Mouse (Mus musculus) MEL (cell line): ENCODE results near the gene Trpv3. TPM values are rescaled to one million over a fixed set of nuclear protein-coding genes. Genes with fewer than 3 reads are reported as not detected.

Source experiments
- DNase-seq: peaks from one replicate; pipeline ENCODE4 v3.0.0; 2011; ENCODE audit warnings: low read depth, low spot score
- H3K27ac ChIP-seq: 2 replicates; pipeline ENCODE4 v1.5.1; 2012; ENCODE audit warnings: low read depth, mild to moderate bottlenecking, control low read depth, low read length, moderate library complexity; ENCODE audit not compliant: control insufficient read depth
- H3K27me3 ChIP-seq, 2 experiments: fragments of 150-350 bp in 1 of 2; sonication (generic) in 1 of 2; 2 replicates each; pipeline ENCODE4 v1.6.1; 2012; ENCODE audit warnings: low read length in 2 of 2, mild to moderate bottlenecking in 2 of 2, improper control_type of control experiment in 1 of 2, moderate library complexity in 1 of 2; ENCODE audit not compliant: insufficient read depth in 2 of 2, control insufficient read depth in 1 of 2
- H3K36me3 ChIP-seq, 2 experiments: 2 replicates each; pipeline ENCODE4 v1.6.1; 2012 to 2014; ENCODE audit warnings: low read length in 2 of 2, improper control_type of control experiment in 1 of 2, inconsistent platforms in 1 of 2, mild to moderate bottlenecking in 1 of 2; ENCODE audit not compliant: insufficient read depth in 2 of 2, control insufficient read depth in 1 of 2
- H3K4me1 ChIP-seq, 2 experiments: fragments of 150-350 bp in 1 of 2; sonication (generic) in 1 of 2; 2 replicates each; pipeline ENCODE4 v1.6.1; 2012; ENCODE audit warnings: low read length in 2 of 2, improper control_type of control experiment in 1 of 2, mild to moderate bottlenecking in 1 of 2; ENCODE audit not compliant: insufficient read depth in 2 of 2, control insufficient read depth in 1 of 2
- H3K4me3 ChIP-seq, 2 experiments: fragments of 150-350 bp in 1 of 2; sonication (generic) in 1 of 2; 2 replicates each; pipeline ENCODE4 v1.5.1; 2012; ENCODE audit warnings: low read depth in 2 of 2, low read length in 2 of 2, mild to moderate bottlenecking in 2 of 2, moderate library complexity in 2 of 2, control low read depth in 1 of 2, improper control_type of control experiment in 1 of 2; ENCODE audit not compliant: control insufficient read depth in 1 of 2, insufficient read depth in 1 of 2
- H3K79me2 ChIP-seq: 2 replicates; pipeline ENCODE4 v1.6.1; 2012; ENCODE audit warnings: mild to moderate bottlenecking, low read length, moderate library complexity; ENCODE audit not compliant: control insufficient read depth, poor library complexity, insufficient read depth
- H3K9ac ChIP-seq: 2 replicates; pipeline ENCODE4 v1.6.1; 2012; ENCODE audit warnings: low read depth, mild to moderate bottlenecking, control low read depth, low read length, moderate library complexity; ENCODE audit not compliant: control insufficient read depth, poor library complexity, severe bottlenecking
- H3K9me3 ChIP-seq: fragments of 150-350 bp; sonication (generic); replicated peaks from 2 replicates; pipeline ENCODE4 v1.6.1; 2012; ENCODE audit warnings: mild to moderate bottlenecking, low read length, improper control_type of control experiment, moderate library complexity; ENCODE audit not compliant: insufficient read depth
- CHD1 ChIP-seq: IDR thresholded peaks from 2 replicates; pipeline ENCODE4 v1.6.1; 2012; ENCODE audit warnings: low read depth, mild to moderate bottlenecking, inconsistent platforms, low read length, improper control_type of control experiment
- CTCF ChIP-seq, 3 experiments: IDR thresholded peaks in 2 of 3; conservative IDR thresholded peaks in 1 of 3; 2 replicates each; pipeline ENCODE4 v1.5.1; 2011 to 2012; ENCODE audit warnings: low read length in 3 of 3, low read depth in 2 of 3, mild to moderate bottlenecking in 2 of 3, improper control_type of control experiment in 1 of 3, inconsistent platforms in 1 of 3, mixed read lengths in 1 of 3, moderate library complexity in 1 of 3; ENCODE audit not compliant: control insufficient read depth in 1 of 3, insufficient read depth in 1 of 3, poor library complexity in 1 of 3, severe bottlenecking in 1 of 3
- ELF1 ChIP-seq: IDR thresholded peaks from 2 replicates; pipeline ENCODE4 v1.6.1; 2014; ENCODE audit warnings: low read depth, mild to moderate bottlenecking, inconsistent platforms, low read length, improper control_type of control experiment, moderate library complexity
- ETS1 ChIP-seq: IDR thresholded peaks from 2 replicates; pipeline ENCODE4 v1.6.1; 2012; ENCODE audit warnings: low read depth, mild to moderate bottlenecking, inconsistent platforms, low read length, improper control_type of control experiment, moderate library complexity
- GABPA ChIP-seq: IDR thresholded peaks from 2 replicates; pipeline ENCODE4 v1.6.1; 2012; ENCODE audit warnings: low read depth, mild to moderate bottlenecking, inconsistent platforms, low read length, improper control_type of control experiment, moderate library complexity
- GATA1 ChIP-seq: IDR thresholded peaks from 2 replicates; pipeline ENCODE4 v1.6.1; 2011; ENCODE audit warnings: low read depth, low read length, improper control_type of control experiment
- MAZ ChIP-seq: IDR thresholded peaks from 2 replicates; pipeline ENCODE4 v1.6.1; 2012; ENCODE audit warnings: low read depth, mild to moderate bottlenecking, inconsistent platforms, low read length, improper control_type of control experiment
- MXI1 ChIP-seq: IDR thresholded peaks from 2 replicates; pipeline ENCODE4 v1.6.1; 2011; ENCODE audit warnings: mild to moderate bottlenecking, low read depth, low read length, improper control_type of control experiment
- MYC ChIP-seq: IDR thresholded peaks from 2 replicates; pipeline ENCODE4 v1.6.1; 2011; ENCODE audit warnings: low read depth, mild to moderate bottlenecking, low read length, improper control_type of control experiment, moderate library complexity
- NELFE ChIP-seq: IDR thresholded peaks from 2 replicates; pipeline ENCODE4 v1.6.1; 2011; ENCODE audit warnings: low read depth, low read length, improper control_type of control experiment
- NRF1 ChIP-seq: IDR thresholded peaks from 2 replicates; pipeline ENCODE4 v1.6.1; 2014; ENCODE audit warnings: low read depth, mild to moderate bottlenecking, inconsistent platforms, low read length, improper control_type of control experiment, moderate library complexity; ENCODE audit not compliant: poor library complexity, insufficient read depth, severe bottlenecking
- POLR2AphosphoS5 ChIP-seq: IDR thresholded peaks from 2 replicates; pipeline ENCODE4 v1.6.1; 2012; ENCODE audit warnings: low read depth, borderline replicate concordance, mild to moderate bottlenecking, inconsistent platforms, low read length, moderate library complexity, mixed read lengths
- RAD21 ChIP-seq: IDR thresholded peaks from 2 replicates; pipeline ENCODE4 v1.6.1; 2011; ENCODE audit warnings: mild to moderate bottlenecking, low read depth, low read length, improper control_type of control experiment
- SMC3 ChIP-seq: IDR thresholded peaks from 2 replicates; pipeline ENCODE4 v1.6.1; 2011; ENCODE audit warnings: low read depth, low read length, improper control_type of control experiment
- TAL1 ChIP-seq: IDR thresholded peaks from 2 replicates; pipeline ENCODE4 v1.6.1; 2012; ENCODE audit warnings: mild to moderate bottlenecking, inconsistent platforms, low read length, moderate library complexity, mixed read lengths
- UBTF ChIP-seq: IDR thresholded peaks from 2 replicates; pipeline ENCODE4 v1.6.1; 2012; ENCODE audit warnings: low read depth, mild to moderate bottlenecking, inconsistent platforms, low read length, improper control_type of control experiment, moderate library complexity, borderline replicate concordance; ENCODE audit not compliant: insufficient read depth
- USF1 ChIP-seq: IDR thresholded peaks from 2 replicates; pipeline ENCODE4 v1.6.1; 2014; ENCODE audit warnings: low read depth, mild to moderate bottlenecking, inconsistent platforms, low read length, improper control_type of control experiment, moderate library complexity
- USF2 ChIP-seq, 2 experiments: IDR thresholded peaks; 2 replicates each; pipeline ENCODE4 v1.6.1; 2011 to 2012; ENCODE audit warnings: improper control_type of control experiment in 2 of 2, low read length in 2 of 2, borderline replicate concordance in 1 of 2, inconsistent platforms in 1 of 2, low read depth in 1 of 2, mild to moderate bottlenecking in 1 of 2; ENCODE audit not compliant: insufficient read depth in 1 of 2
- ZC3H11A ChIP-seq: IDR thresholded peaks from 2 replicates; pipeline ENCODE4 v1.6.1; 2012; ENCODE audit warnings: low read depth, mild to moderate bottlenecking, inconsistent platforms, low read length, improper control_type of control experiment
- ZMIZ1 ChIP-seq: IDR thresholded peaks from 2 replicates; pipeline ENCODE4 v1.6.1; 2012; ENCODE audit warnings: low read depth, mild to moderate bottlenecking, inconsistent platforms, low read length, improper control_type of control experiment, moderate library complexity
- ZNF384 ChIP-seq: IDR thresholded peaks from 2 replicates; pipeline ENCODE4 v1.6.1; 2012; ENCODE audit warnings: low read depth, mild to moderate bottlenecking, inconsistent platforms, low read length, improper control_type of control experiment
- polyA plus RNA-seq, 2 experiments: library from polyadenylated mRNA; stranded (reverse) in 1 of 2; unstranded in 1 of 2; fragments of >175 nt in 1 of 2; fragments of >200 nt in 1 of 2; gene quantifications; 2 replicates each; pipeline versions ENCODE4 v1.2.1 to v1.2.4; 2012; ENCODE audit warnings: low replicate concordance in 2 of 2, low read depth in 1 of 2; ENCODE audit not compliant: insufficient read length in 2 of 2, insufficient read depth in 1 of 2, missing spikeins in 1 of 2
- total RNA-seq: library from RNA; depleted of rRNA; stranded (reverse); fragments of 300-350 nt; gene quantifications from 2 replicates; pipeline ENCODE4 v1.2.3, GENCODE M21; 2012

Trpv3 gene
- total and polyA plus RNA-seq, 3 experiments, result not detected

DNA sequence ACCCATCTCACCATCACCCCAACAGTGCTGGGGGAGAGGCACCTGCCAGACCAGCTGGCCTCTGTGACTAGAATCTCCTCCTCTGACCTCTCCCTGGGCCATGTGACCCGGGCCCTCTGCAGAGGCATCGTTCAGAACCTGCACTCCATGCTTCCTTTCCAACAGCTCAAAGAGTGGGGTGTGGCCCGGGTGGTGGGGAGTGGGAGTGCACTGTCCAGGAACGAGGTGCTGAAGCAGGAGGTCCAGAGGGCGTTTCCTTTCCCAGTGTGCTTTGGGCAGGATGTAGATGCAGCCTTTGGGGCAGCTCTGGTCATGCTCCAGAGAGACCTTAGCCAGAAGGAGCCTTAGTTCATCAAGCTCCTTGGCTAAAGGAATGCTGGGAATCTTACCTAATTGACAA, 44.3 kb upstream of the Trpv3 start:
- H3K27me3 ChIP-seq, result no peaks in the 10 kb centered on the region
- H3K4me1 ChIP-seq, result no peaks in the 10 kb centered on the region
- H3K27ac ChIP-seq, result no peak overlapping the region
- DNase-seq, result no peak
- H3K79me2 ChIP-seq, result no peaks in the 10 kb centered on the region
- no peak overlapping the region for H3K9ac ChIP-seq
- H3K9me3 ChIP-seq, result no peaks in the 10 kb centered on the region
- no peaks in the 10 kb centered on the region for H3K36me3 ChIP-seq
- no peak overlapping the region for H3K4me3 ChIP-seq
- TF ChIP-seq MYC, result no peak
- no peak for TF ChIP-seq POLR2AphosphoS5
- TF ChIP-seq GATA1, result no peak
- no peak for TF ChIP-seq TAL1
- no peak for TF ChIP-seq NELFE
- no peak for TF ChIP-seq UBTF
- TF ChIP-seq ZC3H11A, result no peak
- TF ChIP-seq ELF1, result no peak
- no peak for TF ChIP-seq ETS1
- TF ChIP-seq ZNF384, result no peak
- TF ChIP-seq ZMIZ1, result no peak
- no peak for TF ChIP-seq MAZ
- no peak for TF ChIP-seq CTCF (IDR thresholded peaks at IDR 0.05 in 2 of 3, conservative IDR thresholded peaks at IDR 0.05 in 1 of 3; ENCODE audit: control insufficient read depth in 1 of 3, insufficient read depth in 1 of 3, low read depth in 2 of 3, low read length in 3 of 3, poor library complexity in 1 of 3, severe bottlenecking in 1 of 3)
- no peak for TF ChIP-seq USF1
- TF ChIP-seq USF2 (IDR thresholded peaks at IDR 0.05; ENCODE audit: borderline replicate concordance in 1 of 2, insufficient read depth in 1 of 2, low read depth in 1 of 2, low read length in 2 of 2), result no peak
- TF ChIP-seq CHD1, result no peak
- no peak for TF ChIP-seq NRF1
- no peak for TF ChIP-seq MXI1
- TF ChIP-seq RAD21, result no peak
- no peak for TF ChIP-seq GABPA
- TF ChIP-seq, all 39 proteins: peak for 0

DNA sequence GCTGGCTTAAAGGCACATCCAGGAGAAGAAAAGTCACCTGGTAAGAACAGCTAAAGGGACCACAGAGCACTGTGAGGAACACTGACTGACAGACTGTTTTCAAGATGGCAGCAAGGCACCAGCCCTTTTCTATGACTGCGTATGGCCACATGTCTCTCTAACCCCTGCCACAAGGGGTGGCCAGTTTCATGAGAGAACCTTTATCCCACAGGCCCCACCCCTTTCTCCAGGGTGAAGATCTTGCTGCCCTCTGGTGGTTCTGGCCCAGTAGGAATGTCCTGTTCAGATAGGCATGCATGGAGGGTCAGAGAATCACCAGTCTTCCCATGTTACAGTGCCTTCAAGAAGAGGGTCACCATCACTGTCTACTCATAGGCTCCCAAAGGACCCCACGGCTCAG, 43.2 kb upstream of the Trpv3 start:
- Histone ChIP-seq H3K79me2 (no peaks in the 10 kb centered on the region), H3K27me3 (no peaks in the 10 kb centered on the region), H3K4me3 (no peak overlapping the region)
- TF ChIP-seq SMC3 (peak; percentile 25), TAL1 (no peak), CTCF (IDR thresholded peaks at IDR 0.05 in 2 of 3, conservative IDR thresholded peaks at IDR 0.05 in 1 of 3; ENCODE audit: control insufficient read depth in 1 of 3, insufficient read depth in 1 of 3, low read depth in 2 of 3, low read length in 3 of 3, poor library complexity in 1 of 3, severe bottlenecking in 1 of 3) (peak in 2 of 3 experiments; percentile 12 to 40; a peak in 2 of 6 replicates)
- TF ChIP-seq, all 39 proteins: peak for 2
- Histone ChIP-seq H3K9ac (no peak overlapping the region), H3K9me3 (no peaks in the 10 kb centered on the region), H3K4me1 (no peaks in the 10 kb centered on the region), H3K27ac (no peak overlapping the region), H3K36me3 (no peaks in the 10 kb centered on the region)
- peak; percentile 18 for DNase-seq
